Mouse (Mus musculus) adrenal gland, postnatal 36 days (tissue): Measurements from ENCODE around the gene Gm5269. TPM values are rescaled to one million over a fixed set of nuclear protein-coding genes. Genes with fewer than 3 reads are reported as not detected.

Experiments
- DNase-seq, 2 experiments: peaks; one replicate each; pipeline ENCODE4 v3.0.0; 2021; ENCODE audit warnings: mixed read lengths in 1 of 2
- long read RNA-seq, 2 experiments: library from polyadenylated mRNA; stranded (forward); transcript quantifications; one replicate each; pipeline ENCODE4 v2.0.0; 2021; ENCODE audit warnings: borderline sequencing depth in 2 of 2
- total RNA-seq, 2 experiments: library from RNA; stranded (reverse); gene quantifications; 2 replicates each; pipeline ENCODE4 v1.2.3; 2021

The Gm5269 gene
- total RNA-seq, result not detected
- long read RNA-seq, experiment 1, result 0 reads
- long read RNA-seq, experiment 2, result 0 reads

- DNase-seq, result no peak
Observed at GRCm38 (mm10) chr1:45890173-45890572, at the start of gene Gm5269. Gene Gm5269, minus strand, starts transcription at chr1:45890273.

GRCm38 (mm10) chr1:45931127-45931526 is 41.1 kb upstream of the Gm5269 start:
- no peak for DNase-seq

GRCm38 (mm10) chr1:45926911-45927310 is 36.8 kb upstream of the Gm5269 start:
- no peak for DNase-seq

- no peak for DNase-seq
Observed at GRCm38 (mm10) chr1:45926393-45926763, 36.3 kb upstream of the Gm5269 start, which contains the start of gene Slc40a1. Gene Slc40a1, minus strand, starts transcription at chr1:45926523.

GRCm38 (mm10) chr1:45925500-45926392 is 35.7 kb upstream of the Gm5269 start:
- peak; percentile 87 to 94 for DNase-seq

GRCm38 (mm10) chr1:45925131-45925499 is 35.0 kb upstream of the Gm5269 start:
- DNase-seq, result no peak

GRCm38 (mm10) chr1:45924516-45924915 is 34.4 kb upstream of the Gm5269 start:
- no peak for DNase-seq

- no peak for DNase-seq
Observed at GRCm38 (mm10) chr1:45923306-45923705, 33.2 kb upstream of the Gm5269 start.

- no peak for DNase-seq
Observed at GRCm38 (mm10) chr1:45920703-45921102, 30.6 kb upstream of the Gm5269 start.

- DNase-seq, result no peak
Observed at GRCm38 (mm10) chr1:45919752-45920151, 29.7 kb upstream of the Gm5269 start.

GRCm38 (mm10) chr1:45917136-45917803 is 27.2 kb upstream of the Gm5269 start:
- no peak for DNase-seq

GRCm38 (mm10) chr1:45916174-45916573 is 26.1 kb upstream of the Gm5269 start:
- DNase-seq, result no peak

- DNase-seq, result no peak
Observed at GRCm38 (mm10) chr1:45914236-45914635, 24.2 kb upstream of the Gm5269 start.

GRCm38 (mm10) chr1:45905107-45905821 is 15.2 kb upstream of the Gm5269 start:
- peak; percentile 48 to 54 for DNase-seq

- no peak for DNase-seq
Observed at GRCm38 (mm10) chr1:45904161-45904560, 14.1 kb upstream of the Gm5269 start.

GRCm38 (mm10) chr1:45898044-45898443 is 8.0 kb upstream of the Gm5269 start:
- DNase-seq, result no peak

- no peak for DNase-seq
Observed at GRCm38 (mm10) chr1:45894168-45894912, 4.3 kb upstream of the Gm5269 start.

- DNase-seq, result no peak
Observed at GRCm38 (mm10) chr1:45891986-45892385, 1.9 kb upstream of the Gm5269 start.

- DNase-seq, result no peak
Observed at GRCm38 (mm10) chr1:45886800-45887199, 3.3 kb downstream of the Gm5269 start.

- DNase-seq, result no peak
Observed at GRCm38 (mm10) chr1:45883378-45883777, 6.7 kb downstream of the Gm5269 start.

- DNase-seq, result no peak
Observed at GRCm38 (mm10) chr1:45882076-45882475, 8.0 kb downstream of the Gm5269 start.
